Mouse (Mus musculus) embryonic facial prominence, embryonic 10.5 days (tissue): ENCODE results near the gene Hectd1. TPM values are rescaled to one million over a fixed set of nuclear protein-coding genes. Genes with fewer than 3 reads are reported as not detected.
A peak's percentile ranks its signal among the peaks of the same experiment; 100 is the strongest.

Experiments used
- DNase-seq: peaks from one replicate; pipeline ENCODE4 v3.0.0-alpha.2; 2017; ENCODE audit warnings: low spot score
- H3K27ac ChIP-seq: fragments of 300-500 bp; sonication (generic); replicated peaks from 2 replicates; pipeline ENCODE4 v1.5.1; 2016; ENCODE audit warnings: mild to moderate bottlenecking
- H3K27me3 ChIP-seq: fragments of 300-500 bp; sonication (generic); replicated peaks from 2 replicates; pipeline ENCODE4 v1.6.1; 2016; ENCODE audit warnings: low read depth, mild to moderate bottlenecking; ENCODE audit not compliant: poor library complexity, severe bottlenecking
- H3K36me3 ChIP-seq: fragments of 300-500 bp; sonication (generic); replicated peaks from 2 replicates; pipeline ENCODE4 v1.6.1; 2016; ENCODE audit warnings: mild to moderate bottlenecking, moderate library complexity
- H3K4me1 ChIP-seq: fragments of 300-500 bp; sonication (generic); 2 replicates; pipeline ENCODE4 v1.6.1; 2016
- H3K4me3 ChIP-seq: fragments of 300-500 bp; sonication (generic); 2 replicates; pipeline ENCODE4 v1.5.1; 2016; ENCODE audit warnings: mild to moderate bottlenecking, moderate library complexity
- H3K9me3 ChIP-seq: fragments of 300-500 bp; sonication (generic); 2 replicates; pipeline ENCODE4 v1.6.1; 2016; ENCODE audit warnings: mild to moderate bottlenecking
- WGBS: fragments of 180-500 bp; shearing (Covaris S2); methylation state at CpG from one replicate; pipeline ENCODE4 v1.1.7; 2016; 5-methylcytosine and 5-hydroxymethylcytosine counted together
- polyA plus RNA-seq: library from polyadenylated mRNA; unstranded; fragments of >200 nt; fragmentation: Nextera tagmentation; extraction: Ambion mirVana; gene quantifications from 2 replicates; pipeline ENCODE4 v1.2.1, GENCODE M21; 2016

Gene Hectd1
- polyA plus RNA-seq, 1 experiment from 2014 or later = 35.1 TPM

- 65% methylated on average over 1 of the region's 1 CpGs for WGBS
- H3K36me3 ChIP-seq = peaks cover 23% of the 10 kb centered on the region
- no peaks in the 10 kb centered on the region for H3K9me3 ChIP-seq
- H3K27me3 ChIP-seq = no peaks in the 10 kb centered on the region
- no peaks in the 10 kb centered on the region for H3K4me1 ChIP-seq
- DNase-seq = no peak
- H3K27ac ChIP-seq = no peak overlapping the region
- no peak overlapping the region for H3K4me3 ChIP-seq
These were observed 92.5 kb downstream of the Hectd1 start for GRCm38 (mm10) chr12:51736807-51737206.

DNA sequence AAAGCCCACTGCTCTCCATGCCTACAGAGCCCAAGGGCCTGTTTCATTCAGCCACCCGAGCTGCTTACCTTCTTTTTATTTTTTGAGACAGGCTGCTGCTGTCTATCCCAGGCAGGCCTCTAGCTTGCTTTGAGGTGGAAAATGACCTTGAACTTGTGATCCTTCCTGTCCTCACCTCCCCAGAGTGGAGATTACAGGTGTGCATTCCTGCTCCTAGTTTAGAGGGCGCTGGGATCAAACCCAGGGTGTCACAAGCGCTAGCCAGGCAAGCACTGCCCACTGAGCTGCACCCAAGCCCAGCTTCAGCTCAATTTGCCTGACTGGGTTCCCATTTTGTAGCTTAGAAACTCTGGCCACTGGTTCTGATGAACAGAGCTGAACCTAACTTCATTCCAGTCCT lies 93.0 kb downstream of the Hectd1 start:
- WGBS = 71% methylated on average over 3 of the region's 3 CpGs
- H3K9me3 ChIP-seq = no peaks in the 10 kb centered on the region
- no peak overlapping the region for H3K4me3 ChIP-seq
- no peak overlapping the region for H3K27ac ChIP-seq
- H3K36me3 ChIP-seq = peaks cover 19% of the 10 kb centered on the region
- DNase-seq = no peak
- no peaks in the 10 kb centered on the region for H3K27me3 ChIP-seq
- no peaks in the 10 kb centered on the region for H3K4me1 ChIP-seq

GRCm38 (mm10) chr12:51735840-51736271 lies 93.5 kb downstream of the Hectd1 start:
- WGBS = 74% methylated on average over 7 of the region's 7 CpGs
- Histone ChIP-seq H3K4me3 (no peak overlapping the region), H3K4me1 (no peaks in the 10 kb centered on the region), H3K27ac (no peak overlapping the region), H3K9me3 (no peaks in the 10 kb centered on the region), H3K36me3 (peaks cover 17% of the 10 kb centered on the region), H3K27me3 (no peaks in the 10 kb centered on the region)
- DNase-seq = no peak

DNA sequence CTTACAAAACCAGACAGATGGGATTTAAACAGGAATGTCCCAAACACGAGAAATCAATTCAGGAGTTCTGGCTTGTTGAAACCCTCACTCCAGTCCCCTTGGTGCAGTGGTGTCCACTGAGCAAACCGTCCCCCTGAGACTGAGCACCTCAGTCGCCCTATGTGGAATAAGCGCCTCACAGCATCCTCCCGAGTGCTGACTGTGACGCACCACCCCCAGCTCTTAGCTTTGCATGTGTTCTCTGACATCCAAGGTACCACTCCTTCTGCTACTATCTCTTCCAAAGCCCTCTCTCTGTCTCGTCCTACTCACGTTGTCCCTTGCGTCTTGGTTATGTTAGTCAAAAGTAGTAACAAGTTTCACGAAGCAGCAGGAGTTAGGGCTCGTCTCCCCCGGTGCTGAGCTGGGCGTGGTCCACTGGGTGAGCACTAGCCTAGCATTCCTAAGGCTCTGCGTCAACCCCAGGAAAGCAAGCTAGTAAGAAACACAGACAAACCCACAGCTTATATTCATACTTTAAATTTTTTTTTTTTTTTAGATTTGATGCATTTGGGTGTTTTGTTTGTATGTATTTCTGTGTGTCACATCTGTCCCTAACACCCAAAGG lies 94.6 kb downstream of the Hectd1 start:
- DNase-seq = no peak
- H3K36me3 ChIP-seq = peaks cover 22% of the 10 kb centered on the region
- no peak overlapping the region for H3K27ac ChIP-seq
- no peaks in the 10 kb centered on the region for H3K27me3 ChIP-seq
- 85% methylated on average over 14 of the region's 14 CpGs for WGBS
- no peaks in the 10 kb centered on the region for H3K9me3 ChIP-seq
- H3K4me3 ChIP-seq = no peak overlapping the region
- H3K4me1 ChIP-seq = no peaks in the 10 kb centered on the region

- DNase-seq = no peak
- Histone ChIP-seq H3K36me3 (peaks cover 25% of the 10 kb centered on the region), H3K27ac (0 out of 2 replicates have a peak overlapping the region, but pooled peaks have one; percentile 15), H3K27me3 (no peaks in the 10 kb centered on the region), H3K4me3 (no peak overlapping the region), H3K9me3 (no peaks in the 10 kb centered on the region), H3K4me1 (no peaks in the 10 kb centered on the region)
- 94% methylated on average over 9 of the region's 9 CpGs for WGBS
These were observed 99.5 kb downstream of the Hectd1 start for GRCm38 (mm10) chr12:51729827-51730226.

DNA sequence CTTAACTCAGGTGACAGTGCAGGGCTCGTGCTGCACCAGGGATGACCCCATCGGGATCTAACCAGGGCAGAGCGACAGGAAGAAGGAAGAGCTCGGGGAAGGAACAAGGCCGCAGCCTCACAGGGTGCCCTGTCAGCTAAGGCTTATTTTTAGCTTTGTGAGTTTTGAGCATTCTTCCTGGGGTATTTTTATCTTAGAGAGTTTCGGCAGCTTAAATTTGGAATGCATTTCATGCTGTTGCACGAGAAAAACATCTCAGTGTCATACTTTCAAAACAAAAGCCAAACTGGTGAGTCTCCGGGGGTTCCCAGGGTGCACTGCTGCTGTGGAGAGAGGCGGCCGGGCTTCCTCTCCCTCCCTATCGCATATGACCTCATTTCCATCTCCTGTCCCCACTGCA lies 100.3 kb downstream of the Hectd1 start:
- no peak for DNase-seq
- WGBS = 79% methylated on average over 11 of the region's 11 CpGs
- no peak overlapping the region for H3K4me3 ChIP-seq
- H3K36me3 ChIP-seq = peaks cover 28% of the 10 kb centered on the region
- H3K27me3 ChIP-seq = no peaks in the 10 kb centered on the region
- no peaks in the 10 kb centered on the region for H3K4me1 ChIP-seq
- H3K27ac ChIP-seq = no peak overlapping the region
- no peaks in the 10 kb centered on the region for H3K9me3 ChIP-seq

DNA sequence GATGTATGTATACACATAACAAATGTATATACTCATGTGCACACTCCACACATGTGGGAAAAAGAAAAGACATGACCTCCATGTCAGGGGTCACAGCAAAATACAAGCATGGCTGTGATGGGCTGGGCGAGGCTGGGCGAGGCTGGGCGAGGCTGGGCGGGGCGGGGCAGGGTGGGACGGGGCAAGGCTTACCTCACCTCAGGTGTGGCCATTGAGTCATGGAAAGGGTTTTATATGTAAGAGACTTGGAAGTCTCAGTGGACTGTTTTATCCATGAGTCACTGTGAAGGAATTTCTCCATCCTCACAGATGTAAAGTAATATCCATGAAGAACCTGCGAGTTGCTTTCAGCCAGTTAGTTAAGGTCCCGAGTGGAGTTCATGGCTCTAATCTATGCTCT lies 107.5 kb downstream of the Hectd1 start:
- Histone ChIP-seq H3K4me1 (no peaks in the 10 kb centered on the region), H3K27me3 (no peaks in the 10 kb centered on the region), H3K36me3 (peaks cover 38% of the 10 kb centered on the region), H3K27ac (no peak overlapping the region), H3K9me3 (no peaks in the 10 kb centered on the region), H3K4me3 (no peak overlapping the region)
- 96% methylated on average over 8 of the region's 8 CpGs for WGBS
- DNase-seq = no peak

GRCm38 (mm10) chr12:51718617-51719016 lies 110.7 kb downstream of the Hectd1 start:
- no peak overlapping the region for H3K27ac ChIP-seq
- H3K27me3 ChIP-seq = no peaks in the 10 kb centered on the region
- peaks cover 25% of the 10 kb centered on the region for H3K36me3 ChIP-seq
- 90% methylated on average over 6 of the region's 6 CpGs for WGBS
- no peak for DNase-seq
- no peaks in the 10 kb centered on the region for H3K9me3 ChIP-seq
- no peak overlapping the region for H3K4me3 ChIP-seq
- no peaks in the 10 kb centered on the region for H3K4me1 ChIP-seq

- no peaks in the 10 kb centered on the region for H3K27me3 ChIP-seq
- H3K4me1 ChIP-seq = peaks cover 4% of the 10 kb centered on the region; the same call in 1 of the 2 replicates
- H3K27ac ChIP-seq = no peak overlapping the region
- H3K4me3 ChIP-seq = no peak overlapping the region
- no peaks in the 10 kb centered on the region for H3K9me3 ChIP-seq
- 73% methylated on average over 1 of the region's 1 CpGs for WGBS
- no peak for DNase-seq
- H3K36me3 ChIP-seq = peaks cover 2% of the 10 kb centered on the region; the same call in 1 of the 2 replicates
These were observed 116.7 kb downstream of the Hectd1 start for GRCm38 (mm10) chr12:51712685-51713084.

DNA sequence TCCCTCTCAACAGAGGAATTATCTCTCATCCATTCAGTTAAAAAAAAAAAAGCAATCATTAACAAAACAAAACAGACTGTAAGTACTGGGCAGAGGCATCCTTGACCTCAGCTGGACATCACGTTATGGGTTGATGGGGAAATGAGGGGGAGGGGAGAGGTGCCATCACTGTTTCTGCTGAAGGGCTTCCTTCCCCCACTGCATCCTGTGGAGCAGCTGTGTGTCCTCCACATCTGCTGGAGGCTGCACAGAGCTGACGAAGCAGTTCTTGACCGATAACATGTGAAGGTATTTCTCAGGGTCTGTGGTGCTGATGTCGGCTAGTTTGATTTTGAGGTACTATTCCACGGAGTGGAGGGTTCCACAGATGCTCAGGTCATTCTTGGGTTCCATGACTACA lies 119.2 kb downstream of the Hectd1 start:
- Histone ChIP-seq H3K4me3 (no peak overlapping the region), H3K4me1 (peaks cover 4% of the 10 kb centered on the region; the same call in 1 of the 2 replicates), H3K9me3 (no peaks in the 10 kb centered on the region), H3K27ac (no peak overlapping the region), H3K27me3 (no peaks in the 10 kb centered on the region), H3K36me3 (0 out of 2 replicates have a peak, but pooled peaks cover 4% of the 10 kb centered on the region)
- WGBS = 74% methylated on average over 5 of the region's 5 CpGs
- no peak for DNase-seq

GRCm38 (mm10) chr12:51709741-51710140 lies 119.6 kb downstream of the Hectd1 start:
- Histone ChIP-seq H3K4me3 (no peak overlapping the region), H3K9me3 (no peaks in the 10 kb centered on the region), H3K27ac (no peak overlapping the region), H3K36me3 (0 out of 2 replicates have a peak, but pooled peaks cover 4% of the 10 kb centered on the region), H3K27me3 (no peaks in the 10 kb centered on the region), H3K4me1 (peaks cover 5% of the 10 kb centered on the region; the same call in 1 of the 2 replicates)
- no peak for DNase-seq
- WGBS = 80% methylated on average over 3 of the region's 3 CpGs

DNA sequence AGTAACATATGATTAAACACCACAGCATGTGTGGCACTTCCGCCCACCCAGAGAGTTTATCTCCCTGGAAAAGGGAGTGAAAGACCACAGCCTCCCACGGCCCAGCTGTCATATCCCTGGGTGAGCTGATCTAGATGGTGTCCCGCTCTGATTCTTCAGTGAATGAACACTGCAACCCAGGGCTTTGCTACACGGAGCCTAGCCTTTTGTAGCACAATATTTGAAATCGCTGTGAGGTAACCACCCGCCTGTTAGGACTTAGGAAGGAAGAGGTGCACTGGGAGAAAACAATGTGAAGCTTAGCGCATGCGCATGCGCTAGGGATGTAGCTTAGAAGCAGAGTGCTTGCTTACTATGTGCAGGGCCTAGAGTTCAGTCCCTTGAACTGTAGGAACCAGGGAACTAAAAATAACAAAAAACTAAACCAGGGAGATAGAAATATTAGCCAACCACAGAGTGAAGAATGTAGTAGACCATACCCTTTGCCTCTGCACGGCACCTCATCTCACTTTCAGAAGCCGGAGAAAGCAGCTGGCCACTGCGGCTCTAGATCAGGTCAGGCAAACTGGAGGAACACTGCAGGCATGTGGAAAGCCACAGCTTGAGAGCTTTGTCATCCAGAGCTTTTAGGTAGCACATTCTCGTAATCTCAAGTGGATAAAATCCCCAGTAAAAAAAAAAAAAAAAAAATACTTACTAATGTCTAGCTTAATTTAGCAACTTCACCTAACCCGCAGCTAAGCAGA lies 120.2 kb downstream of the Hectd1 start:
- H3K36me3 ChIP-seq = 0 out of 2 replicates have a peak, but pooled peaks cover 4% of the 10 kb centered on the region
- DNase-seq = no peak
- no peaks in the 10 kb centered on the region for H3K27me3 ChIP-seq
- no peak overlapping the region for H3K4me3 ChIP-seq
- 75% methylated on average over 14 of the region's 14 CpGs for WGBS
- H3K9me3 ChIP-seq = no peaks in the 10 kb centered on the region
- peaks cover 10% of the 10 kb centered on the region for H3K4me1 ChIP-seq
- H3K27ac ChIP-seq = no peak overlapping the region
